Mouse (Mus musculus) ES-CJ7 (cell line): ENCODE results near the gene Adgrb3.
A peak's percentile ranks its signal among the peaks of the same experiment; 100 is the strongest.

Source experiments
- DNase-seq: peaks from one replicate; pipeline ENCODE4 v3.0.0; 2011; ENCODE audit warnings: low read depth, low spot score

Gene Adgrb3

GRCm38 (mm10) chr1:25281471-25281870, 548.0 kb downstream of the Adgrb3 start:
- DNase-seq, result no peak

- no peak for DNase-seq
Measured at GRCm38 (mm10) chr1:25250562-25250961, 578.9 kb downstream of the Adgrb3 start.

GRCm38 (mm10) chr1:25242436-25242835, 587.1 kb downstream of the Adgrb3 start:
- DNase-seq, result peak; percentile 29

GRCm38 (mm10) chr1:25229245-25229750, 600.2 kb downstream of the Adgrb3 start:
- DNase-seq, result no peak

- DNase-seq, result peak; percentile 79
Measured at GRCm38 (mm10) chr1:25228381-25229244, 600.9 kb downstream of the Adgrb3 start.

GRCm38 (mm10) chr1:25227880-25228279, 601.6 kb downstream of the Adgrb3 start:
- no peak for DNase-seq

- DNase-seq, result peak; percentile 73
Measured at GRCm38 (mm10) chr1:25204636-25205035, 624.9 kb downstream of the Adgrb3 start.

GRCm38 (mm10) chr1:25199392-25199791, 630.1 kb downstream of the Adgrb3 start:
- no peak for DNase-seq

- no peak for DNase-seq
Measured at GRCm38 (mm10) chr1:25191986-25192385, 637.5 kb downstream of the Adgrb3 start.

GRCm38 (mm10) chr1:25189261-25189660, 640.2 kb downstream of the Adgrb3 start:
- no peak for DNase-seq

GRCm38 (mm10) chr1:25185909-25186308, 643.6 kb downstream of the Adgrb3 start:
- DNase-seq, result no peak

- peak; percentile 82 for DNase-seq
Measured at GRCm38 (mm10) chr1:25181881-25182280, 647.6 kb downstream of the Adgrb3 start.

GRCm38 (mm10) chr1:25180615-25181014, 648.9 kb downstream of the Adgrb3 start:
- no peak for DNase-seq

GRCm38 (mm10) chr1:25179860-25180582, 649.5 kb downstream of the Adgrb3 start:
- DNase-seq, result peak; percentile 20

- peak; percentile 57 for DNase-seq
Measured at GRCm38 (mm10) chr1:25178347-25179130, 651.0 kb downstream of the Adgrb3 start.

- DNase-seq, result no peak
Measured at GRCm38 (mm10) chr1:25167120-25167519, 662.4 kb downstream of the Adgrb3 start.

- DNase-seq, result no peak
Measured at GRCm38 (mm10) chr1:25166036-25166796, 663.3 kb downstream of the Adgrb3 start.

- DNase-seq, result no peak
Measured at GRCm38 (mm10) chr1:25163561-25163960, 665.9 kb downstream of the Adgrb3 start.

GRCm38 (mm10) chr1:25146206-25146605, 683.3 kb downstream of the Adgrb3 start:
- no peak for DNase-seq

GRCm38 (mm10) chr1:25132150-25132824, 697.2 kb downstream of the Adgrb3 start:
- DNase-seq, result no peak
